Mouse (Mus musculus) embryonic fibroblast, embryonic 13.5 days (primary cell): ENCODE results near the gene Zfp809.
"Not testable (repeated sequence)": the region's sequence is repeated elsewhere in the genome, so short reads cannot be mapped to it uniquely, and the experiment has no call there.

Source experiments
- CTCF ChIP-seq: IDR thresholded peaks from 2 replicates; pipeline ENCODE4 v1.5.1; 2011; ENCODE audit warnings: mild to moderate bottlenecking, control low read depth, low read length, moderate library complexity, borderline replicate concordance; ENCODE audit not compliant: insufficient read depth
- POLR2A ChIP-seq: IDR thresholded peaks from 2 replicates; pipeline ENCODE4 v1.6.1; 2011; ENCODE audit warnings: low read depth, mild to moderate bottlenecking, control low read depth, low read length, moderate library complexity

GRCm38 (mm10) chr9:22226389-22226673, 817 bp downstream of the Zfp809 start:
- not testable (repeated sequence) for TF ChIP-seq CTCF, POLR2A
